Mouse (Mus musculus) heart, postnatal 0 days (tissue): ENCODE results near the gene Fpgs. TPM values are rescaled to one million over a fixed set of nuclear protein-coding genes. Genes with fewer than 3 reads are reported as not detected.

Source experiments
- ATAC-seq: fragments of 200-750 bp; cut with Nextera tagmentation; 2 replicates; pipeline ENCODE4 v1.8.0; 2017; ENCODE audit warnings: low read depth, moderate number of reproducible peaks, moderate library complexity; ENCODE audit not compliant: insufficient read depth
- DNase-seq: peaks from one replicate; pipeline ENCODE4 v3.0.0-alpha.2; 2016; ENCODE audit warnings: low spot score
- H3K27ac ChIP-seq: fragments of 300-500 bp; sonication (generic); 2 replicates; pipeline ENCODE4 v1.5.1; 2014; ENCODE audit warnings: low read depth, mild to moderate bottlenecking
- H3K27me3 ChIP-seq: fragments of 300-500 bp; sonication (generic); 2 replicates; pipeline ENCODE4 v1.6.1; 2014; ENCODE audit warnings: low read length, mixed read lengths; ENCODE audit not compliant: control insufficient read depth, insufficient read depth
- H3K36me3 ChIP-seq: fragments of 300-500 bp; sonication (generic); replicated peaks from 2 replicates; pipeline ENCODE4 v1.6.1; 2014; ENCODE audit warnings: low read length, mixed read lengths; ENCODE audit not compliant: control insufficient read depth, insufficient read depth
- H3K4me1 ChIP-seq: fragments of 300-500 bp; sonication (generic); 2 replicates; pipeline ENCODE4 v1.6.1; 2014; ENCODE audit warnings: antibody characterized with exemption; ENCODE audit not compliant: control insufficient read depth, insufficient read depth
- H3K4me2 ChIP-seq: fragments of 300-500 bp; sonication (generic); 2 replicates; pipeline ENCODE4 v1.6.1; 2014; ENCODE audit warnings: low read depth, mild to moderate bottlenecking, low read length, moderate library complexity
- H3K4me3 ChIP-seq: fragments of 300-500 bp; sonication (generic); 2 replicates; pipeline ENCODE4 v1.5.1; 2014; ENCODE audit warnings: low read depth, low read length
- H3K9ac ChIP-seq: fragments of 300-500 bp; sonication (generic); replicated peaks from 2 replicates; pipeline ENCODE4 v1.6.1; 2014; ENCODE audit warnings: low read depth, low read length, mixed read lengths
- H3K9me3 ChIP-seq: fragments of 300-500 bp; sonication (generic); replicated peaks from 2 replicates; pipeline ENCODE4 v1.6.1; 2016; ENCODE audit warnings: low read length; ENCODE audit not compliant: control insufficient read depth
- CTCF ChIP-seq: IDR thresholded peaks from 2 replicates; pipeline ENCODE4 v1.5.1; 2016; ENCODE audit warnings: antibody characterized with exemption, control low read depth, low read depth
- EP300 ChIP-seq: IDR thresholded peaks from 2 replicates; pipeline ENCODE4 v1.6.1; 2016; ENCODE audit warnings: antibody characterized with exemption, low read depth
- WGBS: fragments of 180-500 bp; shearing (Covaris S2); extraction: QIAGEN DNeasy Blood & Tissue Kit; methylation state at CpG from one replicate; pipeline ENCODE4 v1.1.7; 2014; 5-methylcytosine and 5-hydroxymethylcytosine counted together
- polyA plus RNA-seq: library from polyadenylated mRNA; unstranded; fragments of >200 nt; fragmentation: Nextera tagmentation; extraction: Ambion mirVana; gene quantifications from 2 replicates; pipeline ENCODE4 v1.2.1, GENCODE M21; 2015
- total RNA-seq: library from RNA; depleted of rRNA; stranded (reverse); fragments of >200 nt; gene quantifications from 2 replicates; pipeline ENCODE4 v1.2.3, GENCODE M21; 2014; ENCODE audit warnings: low replicate concordance

Fpgs gene
- total and polyA plus RNA-seq, 2 experiments from 2014 or later: 10.9 to 13.6 TPM

- H3K9ac ChIP-seq: no peak overlapping the region
- H3K9me3 ChIP-seq: no peaks in the 10 kb centered on the region
- H3K4me2 ChIP-seq: no peak overlapping the region
- H3K4me1 ChIP-seq: peaks cover 8% of the 10 kb centered on the region
- TF ChIP-seq EP300: no peak
- no peak for TF ChIP-seq CTCF
- no peak overlapping the region for H3K27ac ChIP-seq
- DNase-seq: no peak
- peaks cover 20% of the 10 kb centered on the region for H3K27me3 ChIP-seq
- H3K36me3 ChIP-seq: no peaks in the 10 kb centered on the region; the same call in 1 of the 2 replicates
- WGBS: 68% methylated on average over 4 of the region's 4 CpGs
- no peak for ATAC-seq
- no peak overlapping the region for H3K4me3 ChIP-seq
Observed at GRCm38 (mm10) chr2:32739311-32739710, 35.4 kb upstream of the Fpgs start.

- WGBS: 46% methylated on average over 6 of the region's 6 CpGs
- DNase-seq (no peak), ATAC-seq (no peak)
- Histone ChIP-seq H3K36me3 (no peaks in the 10 kb centered on the region; the same call in 1 of the 2 replicates), H3K9ac (no peak overlapping the region), H3K4me2 (no peak overlapping the region), H3K4me1 (peaks cover 8% of the 10 kb centered on the region), H3K27ac (peak overlapping the region; percentile 87), H3K9me3 (no peaks in the 10 kb centered on the region), H3K27me3 (peaks cover 11% of the 10 kb centered on the region), H3K4me3 (no peak overlapping the region)
- TF ChIP-seq EP300: no peak
Observed at GRCm38 (mm10) chr2:32737008-32737407, 33.1 kb upstream of the Fpgs start.

- Histone ChIP-seq H3K36me3 (no peaks in the 10 kb centered on the region; the same call in 1 of the 2 replicates), H3K27ac (peak overlapping the region; percentile 87), H3K9me3 (no peaks in the 10 kb centered on the region), H3K4me3 (no peak overlapping the region), H3K4me1 (peaks cover 5% of the 10 kb centered on the region), H3K9ac (no peak overlapping the region), H3K27me3 (peaks cover 5% of the 10 kb centered on the region), H3K4me2 (no peak overlapping the region)
- ATAC-seq: no peak
- TF ChIP-seq EP300: no peak
- no peak for TF ChIP-seq CTCF
- no peak for DNase-seq
- 39% methylated on average over 3 of the region's 3 CpGs for WGBS
Observed at GRCm38 (mm10) chr2:32736306-32736829, 32.4 kb upstream of the Fpgs start.

- WGBS: 48% methylated on average over 4 of the region's 4 CpGs
- Histone ChIP-seq H3K4me3 (no peak overlapping the region), H3K4me2 (peak overlapping the region; percentile 31), H3K9me3 (no peaks in the 10 kb centered on the region), H3K4me1 (peaks cover 11% of the 10 kb centered on the region), H3K27me3 (no peaks in the 10 kb centered on the region), H3K27ac (peak overlapping the region; percentile 87), H3K36me3 (no peaks in the 10 kb centered on the region; the same call in 1 of the 2 replicates), H3K9ac (no peak overlapping the region)
- peak; percentile 74 for DNase-seq
- peak; percentile 76 for ATAC-seq
- TF ChIP-seq CTCF (no peak), EP300 (peak; percentile 97)
Observed at GRCm38 (mm10) chr2:32734933-32735332, 31.0 kb upstream of the Fpgs start.

- peak; percentile 46 for ATAC-seq
Observed at GRCm38 (mm10) chr2:32734480-32734879, 30.5 kb upstream of the Fpgs start.

GRCm38 (mm10) chr2:32732695-32733094 lies 28.8 kb upstream of the Fpgs start:
- TF ChIP-seq CTCF: no peak
- TF ChIP-seq EP300: no peak
- H3K4me3 ChIP-seq: no peak overlapping the region
- H3K27me3 ChIP-seq: no peaks in the 10 kb centered on the region
- no peak for ATAC-seq
- no peak overlapping the region for H3K9ac ChIP-seq
- no peaks in the 10 kb centered on the region for H3K9me3 ChIP-seq
- DNase-seq: no peak
- peak overlapping the region; percentile 87 for H3K27ac ChIP-seq
- WGBS: 62% methylated on average over 6 of the region's 6 CpGs
- no peak overlapping the region for H3K4me2 ChIP-seq
- no peaks in the 10 kb centered on the region for H3K36me3 ChIP-seq
- peaks cover 11% of the 10 kb centered on the region for H3K4me1 ChIP-seq

More at GRCm38 (mm10) chr2:32734480-32734879, 30.5 kb upstream of the Fpgs start:
- 44% methylated on average over 4 of the region's 4 CpGs for WGBS
- Histone ChIP-seq H3K36me3 (no peaks in the 10 kb centered on the region; the same call in 1 of the 2 replicates), H3K4me1 (peaks cover 11% of the 10 kb centered on the region), H3K27me3 (no peaks in the 10 kb centered on the region), H3K9me3 (no peaks in the 10 kb centered on the region), H3K9ac (no peak overlapping the region), H3K4me3 (no peak overlapping the region), H3K27ac (peak overlapping the region; percentile 87), H3K4me2 (no peak overlapping the region)
- TF ChIP-seq EP300 (no peak), CTCF (no peak)
- DNase-seq: peak; percentile 18
